Mouse (Mus musculus) lung, adult 2 months (tissue): ENCODE measurements at regions not wholly inside any gene's neighbourhood (a gene's known extent, or its start where the extent isn't known, plus 50 kb on each side); places are given as distances from the start of the nearest gene placed in this dataset.

ENCODE experiments used
- CTCF ChIP-seq: fragments of 200-500 bp; IDR thresholded peaks from 2 replicates; pipeline ENCODE4 v1.5.1; 2011; ENCODE audit warnings: mild to moderate bottlenecking, low read length, control low read depth; ENCODE audit not compliant: insufficient read depth
- POLR2A ChIP-seq: fragments of 200-500 bp; IDR thresholded peaks from 2 replicates; pipeline ENCODE4 v1.6.1; 2011; ENCODE audit warnings: low read depth, mild to moderate bottlenecking, control low read depth, low read length, borderline replicate concordance; ENCODE audit errors: extremely low read depth

DNA sequence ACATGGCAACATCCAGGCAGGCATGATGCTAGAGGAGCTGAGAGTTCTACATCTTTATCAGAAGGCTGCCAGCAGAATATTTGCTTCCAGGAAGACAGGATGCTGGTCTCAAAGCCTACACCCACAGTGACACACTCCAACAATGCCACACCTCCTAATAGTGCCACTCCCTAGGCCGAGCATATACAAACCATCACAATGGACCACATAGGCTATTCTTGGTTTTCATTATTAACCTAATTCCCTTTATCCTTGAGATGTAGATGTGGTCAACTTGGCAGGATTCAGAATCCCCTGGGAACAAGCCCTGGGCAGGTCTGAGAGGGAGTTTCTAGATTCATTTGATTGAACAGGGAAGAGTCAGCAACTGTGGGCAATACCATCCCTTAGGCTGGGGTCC, 56.0 kb upstream of the Adrb1 start:
- no peak for TF ChIP-seq CTCF
- no peak for TF ChIP-seq POLR2A
